Mouse (Mus musculus): ENCODE results near the gene Lrrc15.

The Lrrc15 gene

GRCm38 (mm10) chr16:30235577-30235976 lies 47.5 kb downstream of the Lrrc15 start:
- DNase-seq: no peak

DNA sequence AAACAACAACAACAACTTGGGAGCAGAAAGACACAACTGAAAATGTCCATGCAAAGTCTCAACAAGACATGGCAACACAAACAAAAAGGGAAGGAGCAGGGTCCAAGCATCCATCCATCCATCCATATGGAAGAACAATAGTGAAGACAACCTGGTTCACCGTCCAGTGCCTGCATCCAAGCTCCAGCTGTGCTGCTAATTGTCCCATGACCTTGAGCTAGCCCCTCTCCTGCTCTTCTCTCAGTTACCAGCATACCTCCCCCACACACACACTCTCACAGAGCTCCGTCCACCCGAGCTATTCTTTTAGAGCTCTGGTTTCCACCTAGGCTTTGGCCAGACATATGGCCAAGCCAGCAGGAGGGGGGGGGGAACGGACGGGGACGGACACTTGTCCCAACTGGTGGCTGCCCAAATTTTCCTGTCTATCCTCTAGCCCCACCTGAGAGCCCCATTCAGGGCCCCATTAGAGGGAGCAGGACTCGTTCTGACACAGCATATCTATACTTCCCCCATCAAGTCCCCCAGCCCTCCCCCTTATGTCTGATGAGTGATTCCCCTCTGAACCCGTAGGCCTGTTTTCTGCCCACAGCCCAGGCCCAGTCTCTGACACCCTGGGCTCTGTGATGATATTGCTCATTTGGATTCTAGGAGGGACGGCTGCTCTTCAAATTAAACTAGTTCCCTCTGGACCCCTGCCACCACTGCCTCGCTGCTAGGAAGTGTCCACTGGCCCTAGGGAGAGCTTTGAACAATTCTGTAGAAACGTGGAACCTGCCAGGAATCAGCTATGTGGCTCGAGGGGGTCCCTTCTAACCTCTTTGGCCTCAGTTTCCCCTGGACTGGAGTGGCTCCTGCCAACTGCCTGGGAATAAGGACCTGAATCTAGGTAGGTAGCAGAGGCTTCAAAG lies 48.2 kb downstream of the Lrrc15 start:
- DNase-seq: no peak

DNA sequence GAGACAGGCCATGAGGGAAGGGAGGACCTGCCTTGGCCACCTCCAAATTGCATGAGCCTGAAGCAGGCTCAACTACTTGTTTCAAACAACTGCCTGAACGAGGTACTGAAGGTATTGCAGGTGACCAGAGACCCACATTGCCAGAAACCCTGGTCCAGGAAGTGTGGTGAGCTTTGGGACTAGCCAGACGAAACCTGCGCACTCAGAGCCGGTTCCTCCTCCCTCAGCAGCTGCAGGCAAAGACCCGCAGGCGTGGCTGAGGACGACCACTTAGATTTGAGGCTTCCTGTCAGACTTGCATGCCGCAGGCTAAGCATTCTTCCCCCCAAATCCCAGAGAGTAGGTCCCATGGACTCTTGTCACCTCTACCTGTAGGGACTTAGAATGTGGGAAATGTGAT lies 49.0 kb downstream of the Lrrc15 start:
- no peak for DNase-seq

DNA sequence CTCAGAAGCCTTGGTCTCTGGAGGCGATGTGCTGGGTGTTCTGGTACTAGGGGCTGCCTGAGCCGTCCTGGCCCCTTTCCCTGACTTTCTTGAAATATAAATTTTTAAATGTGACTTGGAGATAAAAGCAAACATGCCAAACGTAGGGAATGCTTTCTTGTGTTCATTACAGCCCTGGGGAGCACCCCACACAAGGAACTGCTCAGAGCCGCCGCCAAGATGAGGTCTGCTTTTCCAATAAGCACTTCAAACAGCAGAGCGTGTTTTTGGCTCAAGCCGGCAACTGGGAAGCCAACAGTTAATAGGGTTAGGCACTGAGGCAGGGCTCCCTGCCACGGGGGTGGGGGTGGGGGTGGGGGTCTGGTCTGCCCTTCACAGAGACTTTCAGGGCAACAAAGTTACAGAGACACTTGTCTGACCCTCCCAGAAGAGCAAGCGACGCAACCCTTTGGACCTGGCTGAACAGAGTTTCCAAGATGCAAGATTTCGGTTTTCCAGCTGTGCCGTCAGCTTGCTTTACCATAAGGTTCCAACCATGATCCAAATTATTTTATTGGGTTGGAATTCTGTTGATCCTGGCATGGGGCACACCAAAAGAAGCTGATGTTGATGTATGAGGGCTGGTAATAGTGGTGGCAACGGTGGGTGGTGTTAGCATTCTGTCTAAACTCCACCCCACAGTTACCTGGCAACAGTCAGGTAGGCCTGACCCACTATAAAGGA lies 51.0 kb downstream of the Lrrc15 start:
- no peak for DNase-seq

DNA sequence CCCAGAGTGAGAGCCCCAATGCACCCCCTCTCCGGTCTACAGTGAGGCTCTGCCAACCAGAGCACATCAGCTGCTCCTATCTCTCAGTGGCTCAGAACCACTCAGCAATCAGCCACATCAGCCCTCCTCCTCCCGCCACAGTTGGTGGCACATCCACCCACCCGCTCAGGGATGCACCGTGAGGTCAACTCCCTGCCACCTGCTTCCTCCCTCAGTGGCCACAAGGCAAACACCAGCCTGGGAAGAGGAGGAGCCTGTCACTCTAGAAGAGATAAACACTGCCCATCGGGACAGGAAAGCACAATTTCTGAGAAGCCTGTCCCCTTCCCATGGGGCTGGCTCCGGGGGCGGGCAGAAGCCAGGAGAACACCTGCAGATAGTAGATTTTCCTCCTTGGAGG lies 55.7 kb downstream of the Lrrc15 start:
- DNase-seq: no peak

GRCm38 (mm10) chr16:30221161-30221782 lies 61.8 kb downstream of the Lrrc15 start:
- no peak for DNase-seq

All from right cerebral cortex, postnatal 4 days (tissue).